Mouse (Mus musculus) midbrain, embryonic 14.5 days (tissue): ENCODE measurements at regions not wholly inside any gene's neighbourhood (a gene's known extent, or its start where the extent isn't known, plus 50 kb on each side); places are given as distances from the start of the nearest gene placed in this dataset.
A peak's percentile ranks its signal among the peaks of the same experiment; 100 is the strongest.

ENCODE experiments used
- ATAC-seq: fragments of 200-750 bp; cut with Nextera tagmentation; 2 replicates; pipeline ENCODE4 v1.8.0; 2017; ENCODE audit warnings: moderate number of reproducible peaks, moderate library complexity; ENCODE audit not compliant: low FRiP score, low TSS enrichment
- DNase-seq: peaks from one replicate; pipeline ENCODE4 v3.0.0-alpha.2; 2015
- H3K27ac ChIP-seq: fragments of 300-500 bp; sonication (generic); replicated peaks from 2 replicates; pipeline ENCODE4 v1.5.1; 2014; ENCODE audit warnings: mild to moderate bottlenecking, low read depth, low read length, moderate library complexity
- H3K27me3 ChIP-seq: fragments of 300-500 bp; sonication (generic); 2 replicates; pipeline ENCODE4 v1.6.1; 2014; ENCODE audit warnings: low read length, control low read depth, mixed read lengths; ENCODE audit not compliant: control insufficient read depth, insufficient read depth
- H3K36me3 ChIP-seq: fragments of 300-500 bp; sonication (generic); 2 replicates; pipeline ENCODE4 v1.6.1; 2014; ENCODE audit warnings: low read length, control low read depth; ENCODE audit not compliant: control insufficient read depth, insufficient read depth
- H3K4me1 ChIP-seq: fragments of 300-500 bp; sonication (generic); 2 replicates; pipeline ENCODE4 v1.6.1; 2014; ENCODE audit warnings: mild to moderate bottlenecking, antibody characterized with exemption, low read length, control low read depth; ENCODE audit not compliant: control insufficient read depth, insufficient read depth
- H3K4me2 ChIP-seq: fragments of 300-500 bp; sonication (generic); 2 replicates; pipeline ENCODE4 v1.6.1; 2014; ENCODE audit warnings: mild to moderate bottlenecking, low read length, moderate library complexity
- H3K4me3 ChIP-seq: fragments of 300-500 bp; sonication (generic); replicated peaks from 2 replicates; pipeline ENCODE4 v1.5.1; 2014; ENCODE audit warnings: low read depth, low read length
- H3K9ac ChIP-seq: fragments of 300-500 bp; sonication (generic); replicated peaks from 2 replicates; pipeline ENCODE4 v1.6.1; 2014; ENCODE audit warnings: mild to moderate bottlenecking, low read length, moderate library complexity
- H3K9me3 ChIP-seq: fragments of 300-500 bp; sonication (generic); 2 replicates; pipeline ENCODE4 v1.6.1; 2016; ENCODE audit warnings: low read length, control low read depth, mixed read lengths; ENCODE audit not compliant: control insufficient read depth
- WGBS: fragments of 180-500 bp; shearing (Covaris S2); extraction: QIAGEN DNeasy Blood & Tissue Kit; methylation state at CpG from one replicate; pipeline ENCODE4 v1.1.7; 2014; 5-methylcytosine and 5-hydroxymethylcytosine counted together

DNA sequence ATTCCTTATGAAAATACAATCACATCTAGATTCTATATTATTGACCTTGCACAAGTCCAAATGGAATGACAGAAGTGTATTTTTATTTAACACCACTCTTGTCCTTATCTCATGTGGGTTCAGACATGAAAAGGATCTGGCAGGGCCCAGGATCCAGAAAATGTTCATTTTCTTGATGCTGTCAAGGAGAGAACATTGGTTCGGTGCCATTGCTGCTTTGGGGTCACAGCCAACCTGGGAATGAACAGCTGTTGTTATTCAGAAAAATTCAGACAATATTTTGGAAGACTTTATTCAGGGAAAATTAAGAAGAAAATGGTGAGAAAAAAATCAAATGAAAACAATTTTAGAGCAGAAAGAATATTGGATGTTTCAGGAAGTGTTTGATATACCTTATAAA, 590.0 kb downstream of the Iqcm start:
- Histone ChIP-seq H3K4me2 (no peak overlapping the region), H3K27me3 (no peaks in the 10 kb centered on the region), H3K36me3 (no peaks in the 10 kb centered on the region), H3K9ac (no peak overlapping the region), H3K4me3 (no peak overlapping the region), H3K27ac (no peak overlapping the region), H3K9me3 (no peaks in the 10 kb centered on the region), H3K4me1 (no peaks in the 10 kb centered on the region)
- no peak for ATAC-seq
- WGBS = 78% methylated on average over 1 of the region's 1 CpGs
- no peak for DNase-seq

DNA sequence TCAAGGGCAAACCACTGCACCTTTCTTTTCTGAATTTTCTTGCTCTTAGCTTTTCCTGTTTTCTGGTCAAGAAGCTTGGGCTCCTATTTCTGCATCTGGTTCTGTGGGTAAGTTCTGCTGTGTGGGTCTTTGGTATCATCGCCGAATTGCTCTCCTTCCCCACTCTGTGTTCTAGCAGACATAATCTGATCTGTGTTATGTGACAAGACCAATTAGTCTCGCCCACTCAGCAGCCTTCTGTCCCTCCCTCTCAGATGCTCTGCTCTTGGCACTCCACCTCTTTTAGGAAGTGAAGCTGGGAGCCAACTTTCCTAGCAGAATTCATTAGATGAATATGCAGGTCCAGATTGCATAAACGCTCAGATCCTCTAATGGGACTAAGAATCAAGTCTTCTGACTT, 603.5 kb downstream of the Iqcm start:
- no peak for ATAC-seq
- no peak overlapping the region for H3K4me2 ChIP-seq
- no peak overlapping the region for H3K9ac ChIP-seq
- no peaks in the 10 kb centered on the region for H3K27me3 ChIP-seq
- H3K4me1 ChIP-seq = no peaks in the 10 kb centered on the region
- no peaks in the 10 kb centered on the region for H3K36me3 ChIP-seq
- H3K9me3 ChIP-seq = no peaks in the 10 kb centered on the region
- 32% methylated on average over 4 of the region's 4 CpGs for WGBS
- H3K27ac ChIP-seq = no peak overlapping the region
- peak; percentile 27 for DNase-seq
- no peak overlapping the region for H3K4me3 ChIP-seq

DNA sequence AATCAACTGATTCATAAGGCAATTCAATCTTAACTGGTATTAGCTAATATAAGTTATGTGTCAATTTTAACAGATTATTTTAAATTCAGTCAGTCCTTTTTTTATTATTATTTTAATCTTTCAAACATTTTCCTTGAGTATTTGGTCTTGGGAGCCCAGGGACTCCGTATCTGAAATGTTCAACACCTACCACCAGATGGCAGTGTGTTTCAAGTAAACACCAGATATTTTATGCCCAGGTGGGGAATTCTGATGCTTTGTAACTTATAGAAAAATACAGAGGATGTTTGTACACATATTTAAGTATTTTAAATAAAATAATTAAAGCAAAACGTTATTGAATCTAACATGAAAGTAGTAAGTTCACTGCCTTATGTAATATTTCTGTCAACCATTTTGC, 619.2 kb downstream of the Iqcm start:
- no peak overlapping the region for H3K4me3 ChIP-seq
- DNase-seq (peak; percentile 77), ATAC-seq (no peak)
- no peak overlapping the region for H3K27ac ChIP-seq
- H3K9ac ChIP-seq = no peak overlapping the region
- no peaks in the 10 kb centered on the region for H3K27me3 ChIP-seq
- H3K4me2 ChIP-seq = no peak overlapping the region
- WGBS = 13% methylated on average over 2 of the region's 2 CpGs
- no peaks in the 10 kb centered on the region for H3K9me3 ChIP-seq
- no peaks in the 10 kb centered on the region for H3K36me3 ChIP-seq
- H3K4me1 ChIP-seq = no peaks in the 10 kb centered on the region

DNA sequence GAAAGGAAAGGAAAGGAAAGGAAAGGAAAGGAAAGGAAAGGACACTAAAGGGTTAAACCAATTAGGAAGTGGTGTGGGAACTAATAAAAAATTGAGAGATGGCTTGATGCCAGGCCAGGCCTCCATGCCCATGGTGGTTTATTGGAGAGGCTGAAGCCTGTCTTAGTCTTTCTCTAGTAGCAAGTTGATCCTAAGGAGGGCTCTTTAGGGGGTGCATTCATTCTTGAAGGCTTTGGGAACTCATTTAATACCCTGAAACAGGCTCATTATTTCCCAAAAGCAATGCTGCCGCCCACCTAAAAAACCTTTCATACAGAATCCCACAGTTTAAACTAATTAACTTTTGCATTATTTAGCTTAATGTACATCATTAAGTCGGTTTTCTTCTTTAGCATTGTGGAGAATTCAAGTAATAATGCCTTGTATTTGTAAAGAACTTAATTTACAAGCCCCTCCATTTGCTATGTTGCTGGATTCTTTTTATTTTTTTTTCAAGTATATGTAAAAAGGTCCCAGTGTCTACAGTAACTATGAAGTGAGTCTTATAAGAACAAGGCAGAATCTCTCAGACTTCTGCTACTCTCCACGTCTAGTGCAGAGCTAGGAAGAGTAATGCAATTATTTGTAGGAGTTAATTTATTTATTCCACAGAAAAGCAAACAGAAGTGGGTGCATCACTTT, 624.3 kb downstream of the Iqcm start:
- Histone ChIP-seq H3K9ac (no peak overlapping the region), H3K27me3 (no peaks in the 10 kb centered on the region), H3K4me2 (no peak overlapping the region), H3K4me3 (no peak overlapping the region), H3K4me1 (no peaks in the 10 kb centered on the region), H3K27ac (no peak overlapping the region), H3K36me3 (no peaks in the 10 kb centered on the region), H3K9me3 (no peaks in the 10 kb centered on the region)
- WGBS = 30% methylated on average over 3 of the region's 3 CpGs
- DNase-seq = peak; percentile 31
- no peak for ATAC-seq

- Histone ChIP-seq H3K27ac (no peak overlapping the region), H3K27me3 (no peaks in the 10 kb centered on the region), H3K9me3 (no peaks in the 10 kb centered on the region), H3K9ac (no peak overlapping the region), H3K36me3 (no peaks in the 10 kb centered on the region), H3K4me3 (no peak overlapping the region), H3K4me2 (no peak overlapping the region), H3K4me1 (no peaks in the 10 kb centered on the region)
- ATAC-seq = no peak
- DNase-seq = no peak
- WGBS = 92% methylated on average over 4 of the region's 4 CpGs
Measured at GRCm38 (mm10) chr8:76120587-76121145, 672.2 kb downstream of the Iqcm start.

- 88% methylated on average over 2 of the region's 2 CpGs for WGBS
Measured at GRCm38 (mm10) chr8:76127486-76127885, 679.0 kb downstream of the Iqcm start.

GRCm38 (mm10) chr8:76137219-76137618, 688.7 kb downstream of the Iqcm start:
- DNase-seq (no peak), ATAC-seq (no peak)
- no peak overlapping the region for H3K27ac ChIP-seq
- H3K4me3 ChIP-seq = no peak overlapping the region
- H3K9me3 ChIP-seq = no peaks in the 10 kb centered on the region
- H3K9ac ChIP-seq = no peak overlapping the region
- H3K36me3 ChIP-seq = no peaks in the 10 kb centered on the region
- no peaks in the 10 kb centered on the region for H3K4me1 ChIP-seq
- H3K4me2 ChIP-seq = no peak overlapping the region
- 81% methylated on average over 4 of the region's 4 CpGs for WGBS
- H3K27me3 ChIP-seq = no peaks in the 10 kb centered on the region

More at GRCm38 (mm10) chr8:76127486-76127885, 679.0 kb downstream of the Iqcm start:
- no peak overlapping the region for H3K4me2 ChIP-seq
- no peak overlapping the region for H3K27ac ChIP-seq
- no peak overlapping the region for H3K9ac ChIP-seq
- H3K27me3 ChIP-seq = no peaks in the 10 kb centered on the region
- H3K4me1 ChIP-seq = no peaks in the 10 kb centered on the region
- ATAC-seq (no peak), DNase-seq (no peak)
- H3K9me3 ChIP-seq = no peaks in the 10 kb centered on the region
- no peak overlapping the region for H3K4me3 ChIP-seq
- no peaks in the 10 kb centered on the region for H3K36me3 ChIP-seq

GRCm38 (mm10) chr8:76148681-76149080, 700.2 kb downstream of the Iqcm start:
- WGBS = 87% methylated on average over 4 of the region's 4 CpGs
- no peak overlapping the region for H3K4me3 ChIP-seq
- H3K4me2 ChIP-seq = no peak overlapping the region
- H3K9ac ChIP-seq = no peak overlapping the region
- no peak for DNase-seq
- no peaks in the 10 kb centered on the region for H3K9me3 ChIP-seq
- H3K27ac ChIP-seq = no peak overlapping the region
- H3K4me1 ChIP-seq = no peaks in the 10 kb centered on the region
- H3K27me3 ChIP-seq = no peaks in the 10 kb centered on the region
- no peak for ATAC-seq
- no peaks in the 10 kb centered on the region for H3K36me3 ChIP-seq

- 85% methylated on average over 3 of the region's 3 CpGs for WGBS
- no peak overlapping the region for H3K4me2 ChIP-seq
- H3K27ac ChIP-seq = no peak overlapping the region
- no peaks in the 10 kb centered on the region for H3K36me3 ChIP-seq
- H3K9ac ChIP-seq = no peak overlapping the region
- H3K4me1 ChIP-seq = no peaks in the 10 kb centered on the region
- no peaks in the 10 kb centered on the region for H3K9me3 ChIP-seq
- H3K4me3 ChIP-seq = no peak overlapping the region
- H3K27me3 ChIP-seq = no peaks in the 10 kb centered on the region
- ATAC-seq (no peak), DNase-seq (no peak)
Measured at GRCm38 (mm10) chr8:76182520-76182919, 716.7 kb upstream of the Nr3c2 start.
